Mouse (Mus musculus): ENCODE data around the gene Arntl2. TPM values are rescaled to one million over a fixed set of nuclear protein-coding genes. Genes with fewer than 3 reads are reported as not detected.
"Not testable (repeated sequence)": the region's sequence is repeated elsewhere in the genome, so short reads cannot be mapped to it uniquely, and the experiment has no call there.

The Arntl2 gene
- total RNA-seq, 4 experiments from 2014 or later: 1.6 to 6.4 (median 3.4) TPM

GRCm38 (mm10) chr6:146850050-146850449 lies 54.2 kb downstream of the Arntl2 start, which contains the start of gene Smco2:
Gene Smco2, plus strand, starts transcription at chr6:146850104.
- DNase-seq: no peak

DNA sequence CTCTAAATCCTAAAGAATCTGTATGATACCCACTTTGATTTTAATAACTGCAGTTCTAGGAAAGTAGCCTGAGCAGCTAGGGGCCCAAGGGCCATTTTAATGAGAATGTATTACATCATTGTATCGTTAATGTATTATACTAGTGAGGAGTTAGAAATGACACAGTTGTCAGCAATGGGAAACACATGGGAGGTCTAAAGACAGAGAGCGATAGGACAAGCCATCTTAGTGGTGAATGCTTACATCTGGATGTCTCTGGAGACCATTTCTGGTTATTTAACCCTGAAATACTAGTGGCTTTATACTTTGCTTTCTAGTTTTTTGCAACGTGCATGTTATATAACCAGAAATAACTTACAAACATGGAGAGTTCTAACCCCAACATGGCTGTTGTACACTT lies 56.1 kb downstream of the Arntl2 start:
- DNase-seq: no peak

GRCm38 (mm10) chr6:146852739-146853138 lies 56.9 kb downstream of the Arntl2 start:
- no peak for DNase-seq

GRCm38 (mm10) chr6:146855185-146855584 lies 59.3 kb downstream of the Arntl2 start:
- no peak for DNase-seq

DNA sequence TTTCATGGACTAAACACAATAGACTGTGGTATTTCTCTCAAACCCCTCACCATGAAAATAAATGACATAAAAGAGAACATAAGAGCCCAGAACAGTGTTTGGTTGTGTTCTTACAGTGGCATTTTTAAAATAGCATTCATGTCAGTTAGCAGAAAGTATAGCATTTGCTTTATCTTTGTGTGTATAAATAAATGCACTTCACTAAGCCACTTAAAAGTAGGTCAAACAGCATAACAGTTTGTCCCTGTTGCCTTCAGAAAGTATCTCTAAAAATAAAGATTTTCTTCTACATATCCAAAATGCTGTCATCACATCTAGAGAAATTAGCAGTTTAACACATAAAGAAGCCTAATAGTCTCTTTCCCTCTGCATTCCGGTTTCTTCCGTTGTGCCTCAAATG lies 61.5 kb downstream of the Arntl2 start:
- DNase-seq: no peak

DNA sequence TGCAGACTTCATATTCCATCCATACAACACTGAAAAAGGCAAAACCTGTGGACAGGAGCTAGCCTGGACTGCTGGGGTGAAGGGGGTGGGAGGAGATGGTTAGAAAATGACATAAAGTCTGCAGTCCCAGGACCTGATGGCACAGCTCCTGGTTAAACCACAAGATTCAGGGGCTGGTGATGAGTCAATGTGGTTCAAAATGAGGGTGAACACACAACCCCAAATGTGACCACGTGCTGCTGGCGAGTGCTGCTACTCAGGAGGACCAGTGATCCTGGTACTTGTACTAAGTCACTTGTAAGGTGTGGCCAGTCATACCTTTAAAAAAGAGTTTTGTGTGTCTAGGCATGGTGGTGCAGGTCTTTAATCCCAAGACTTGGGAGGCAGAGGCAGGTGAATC lies 67.3 kb downstream of the Arntl2 start:
- no peak for DNase-seq

DNA sequence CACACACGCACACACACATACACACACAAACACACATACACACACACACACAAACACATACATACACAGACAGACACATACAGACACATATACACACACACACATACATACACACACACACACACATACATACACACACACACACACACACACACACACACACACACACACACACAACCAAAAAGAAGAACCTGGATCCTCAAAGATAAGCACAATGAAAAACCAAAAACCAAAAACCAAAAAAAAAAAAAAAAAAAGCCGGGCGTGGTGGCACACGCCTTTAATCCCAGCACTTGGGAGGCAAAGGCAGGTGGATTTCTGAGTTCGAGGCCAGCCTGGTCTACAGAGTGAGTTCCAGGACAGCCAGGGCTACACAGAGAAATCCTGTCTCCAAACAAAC lies 68.5 kb downstream of the Arntl2 start:
- not testable (repeated sequence) for DNase-seq

DNA sequence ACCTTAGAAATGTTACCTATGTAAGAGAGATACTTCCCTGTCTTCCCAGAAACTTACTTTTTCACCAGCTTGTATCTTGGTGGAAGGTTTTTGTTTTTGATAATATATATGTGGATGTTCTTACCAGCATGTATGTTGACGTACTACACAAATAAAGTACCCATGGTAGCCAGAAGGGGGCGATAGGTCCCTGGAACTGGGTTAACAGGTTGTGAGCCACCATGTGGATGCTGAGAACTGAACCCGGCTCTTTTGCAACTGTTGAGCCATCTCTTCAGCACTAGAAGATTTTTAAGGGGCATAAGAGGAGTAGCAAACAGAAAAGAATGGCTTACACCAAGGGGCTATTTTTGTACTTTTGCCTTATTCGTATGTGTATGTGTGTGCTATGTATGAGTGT lies 69.8 kb downstream of the Arntl2 start:
- no peak for DNase-seq

DNA sequence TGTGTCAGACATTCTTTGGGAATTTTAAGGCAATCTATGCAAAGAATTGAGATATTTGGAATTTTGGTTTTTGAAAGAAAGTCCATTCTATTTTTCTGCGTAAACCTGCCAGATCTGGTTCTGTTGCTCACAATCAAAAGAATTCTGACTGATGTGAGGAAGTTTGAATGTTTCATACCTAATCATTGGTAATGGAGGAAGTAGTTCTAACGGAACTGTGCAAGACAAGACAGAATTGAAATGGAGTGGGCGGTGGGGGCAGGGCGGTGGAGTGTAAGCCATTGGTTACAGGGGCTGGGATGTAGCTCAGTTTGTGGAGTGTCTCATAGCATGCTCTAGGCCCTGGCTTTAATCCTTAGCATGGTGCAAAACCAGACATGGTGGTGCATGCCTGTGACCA lies 76.1 kb downstream of the Arntl2 start:
- DNase-seq: no peak

DNA sequence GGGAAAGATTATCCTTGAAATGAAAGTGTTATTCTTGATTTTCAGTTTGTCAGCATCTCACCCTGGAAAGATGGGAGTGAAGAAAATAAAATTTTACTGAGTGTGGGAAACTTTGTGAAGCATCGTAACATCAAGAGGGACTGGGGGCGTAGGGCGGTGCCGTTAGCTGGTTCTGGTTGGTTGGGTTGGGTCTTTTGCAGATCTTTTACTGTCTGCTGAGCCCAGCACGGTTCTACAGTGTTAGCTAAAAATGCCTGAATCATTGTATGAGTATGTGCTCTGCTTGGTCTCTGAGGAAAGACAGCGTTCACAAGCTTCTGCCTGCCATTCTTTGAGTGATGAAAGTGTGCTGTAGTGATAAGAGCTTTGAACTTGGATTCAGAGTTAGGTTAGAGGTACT lies 78.6 kb downstream of the Arntl2 start:
- DNase-seq: no peak

DNA sequence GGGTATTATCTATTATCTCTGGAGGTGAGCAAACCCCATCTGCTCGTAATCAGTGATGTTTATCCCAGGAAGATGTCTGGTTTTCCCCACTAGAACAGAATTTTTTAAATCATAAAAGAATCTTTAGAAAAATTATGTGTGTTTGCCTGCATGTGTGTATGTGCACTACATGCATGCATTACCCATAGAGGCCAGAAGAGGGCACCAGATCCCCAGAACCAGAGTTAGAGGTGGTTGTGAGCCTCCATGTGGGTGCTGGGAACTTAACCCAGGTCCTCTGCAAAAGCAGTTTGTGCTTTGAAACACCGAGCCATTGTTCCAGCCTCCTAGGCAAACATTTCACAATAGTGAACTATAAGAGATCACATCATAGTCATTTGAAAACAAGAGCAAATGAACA lies 81.0 kb downstream of the Arntl2 start:
- no peak for DNase-seq

GRCm38 (mm10) chr6:146877425-146878045 lies 81.7 kb downstream of the Arntl2 start:
- no peak for DNase-seq

GRCm38 (mm10) chr6:146878926-146879325 lies 83.1 kb downstream of the Arntl2 start:
- no peak for DNase-seq

DNA sequence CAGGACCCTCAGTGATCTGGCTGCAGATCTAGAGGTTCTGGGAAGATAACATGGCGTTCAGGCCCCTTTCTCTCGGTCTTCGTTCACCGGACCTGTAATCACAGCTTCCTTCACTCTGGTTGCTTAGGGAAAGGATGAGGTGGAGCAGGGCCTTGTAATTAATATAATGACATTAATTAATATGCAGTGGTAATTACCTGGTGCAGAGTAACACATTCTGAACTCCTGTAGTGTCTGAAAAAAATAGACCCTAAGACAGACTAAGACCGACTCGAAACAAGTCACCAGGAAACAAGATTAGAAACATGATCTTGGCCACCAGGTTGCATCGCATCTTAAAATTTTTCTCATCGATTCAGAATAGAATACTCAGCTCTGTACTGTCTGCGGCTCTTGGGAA lies 84.0 kb downstream of the Arntl2 start:
- DNase-seq: no peak

- DNase-seq: no peak
Measured at GRCm38 (mm10) chr6:146880296-146880695, 84.4 kb downstream of the Arntl2 start.

DNA sequence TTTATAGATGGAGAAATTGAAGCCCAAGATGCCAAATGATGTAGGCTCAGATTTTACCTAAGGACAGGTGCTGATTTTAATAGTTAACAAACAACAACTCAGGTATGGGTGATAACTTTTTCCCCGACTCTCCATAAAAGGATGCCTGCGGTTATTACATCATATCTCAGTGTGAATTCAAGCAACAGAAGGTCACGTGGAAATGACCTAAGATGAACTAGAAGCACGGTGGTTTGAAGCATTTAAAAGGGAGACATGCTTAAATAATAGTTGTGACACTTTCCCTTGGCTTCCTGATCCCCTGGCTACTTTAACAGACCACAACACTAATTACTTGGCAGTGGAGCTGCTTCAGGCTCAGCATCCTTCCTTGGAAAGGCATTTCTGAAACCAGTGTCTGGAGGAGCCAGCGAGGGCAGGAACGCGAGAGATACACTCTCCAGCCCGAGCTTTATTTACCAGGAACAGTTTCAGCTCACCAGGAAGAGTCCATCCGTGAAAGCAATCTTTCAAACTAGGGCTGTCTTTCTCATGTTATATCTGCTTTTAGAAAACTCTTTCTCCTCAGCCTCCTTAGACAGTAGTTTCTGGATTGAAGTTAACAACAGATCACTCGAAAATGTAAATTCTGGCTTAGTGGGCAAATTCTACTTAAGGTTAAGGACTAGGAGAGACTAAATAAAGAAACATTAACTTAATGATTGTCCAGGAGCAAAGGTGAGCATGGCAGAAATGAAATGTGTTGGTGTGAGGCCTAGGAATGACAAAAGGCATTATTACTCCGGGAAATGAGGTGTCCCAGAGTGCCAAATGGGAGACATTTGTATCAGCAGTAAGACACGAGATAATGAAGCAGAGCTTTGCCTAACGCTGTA lies 86.3 kb downstream of the Arntl2 start:
- DNase-seq: no peak

Other genes with a start within 250 kb of the Arntl2 start
- gene Fgfr1op2, start 218.9 kb upstream of the Arntl2 start, total RNA-seq (2022): 100 to 1,000 TPM in 3 of 4 experiments, 10 to 100 TPM in 1; 96.5 to 112 (median 105) TPM
- gene Ints13, start 218.2 kb upstream of the Arntl2 start, total RNA-seq (2022): 10 to 100 TPM; 30.0 to 55.3 (median 40.2) TPM
- gene Med21, start 153.5 kb upstream of the Arntl2 start, total RNA-seq (2022): 10 to 100 TPM; 59.0 to 79.5 (median 69.0) TPM
- gene Tm7sf3, start 153.2 kb upstream of the Arntl2 start, total RNA-seq (2022): 10 to 100 TPM; 46.1 to 69.9 (median 58.5) TPM
- gene Stk38l, start 71.1 kb upstream of the Arntl2 start, total RNA-seq (2022): 10 to 100 TPM; 24.0 to 26.8 (median 25.9) TPM
- not detected for gene Smco2, start 54.0 kb downstream of the Arntl2 start, total RNA-seq (2022)
- 100 to 1,000 TPM in 2 of 4 experiments, 10 to 100 TPM in 2; 80.0 to 138 (median 105) TPM for gene Ppfibp1, start 92.4 kb downstream of the Arntl2 start, total RNA-seq (2022)
- gene 1700034J05Rik, start 158.4 kb downstream of the Arntl2 start, total RNA-seq (2022): not detected
- gene Rep15, start 236.5 kb downstream of the Arntl2 start, total RNA-seq (2022): 1 to 10 TPM in 3 of 4 experiments, under 1 TPM in 1; 0.70 to 2.7 (median 1.2) TPM
- 10 to 100 TPM; 75.1 to 86.0 (median 81.8) TPM for gene Mrps35, start 246.7 kb downstream of the Arntl2 start, total RNA-seq (2022)

Measured in adrenal gland, adult 8-10 months (tissue).